Mouse (Mus musculus) cerebellum, adult 2 months (tissue): ENCODE measurements at regions not wholly inside any gene's neighbourhood (a gene's known extent, or its start where the extent isn't known, plus 50 kb on each side); places are given as distances from the start of the nearest gene placed in this dataset.

Source experiments
- CTCF ChIP-seq: fragments of 200-500 bp; IDR thresholded peaks from 2 replicates; pipeline ENCODE4 v1.5.1; 2011; ENCODE audit warnings: low read depth, mild to moderate bottlenecking, control low read depth, low read length, moderate library complexity, borderline replicate concordance; ENCODE audit not compliant: insufficient read depth
- POLR2A ChIP-seq: fragments of 200-500 bp; IDR thresholded peaks from 2 replicates; pipeline ENCODE4 v1.6.1; 2011; ENCODE audit warnings: low read length, control low read depth, borderline replicate concordance; ENCODE audit not compliant: insufficient read depth

GRCm38 (mm10) chr8:90496658-90497163, 148.6 kb upstream of the Tox3 start:
- TF ChIP-seq CTCF (no peak), POLR2A (no peak)
